Mouse (Mus musculus) forebrain, embryonic 15.5 days (tissue): Measurements from ENCODE around the gene Adam19. TPM values are rescaled to one million over a fixed set of nuclear protein-coding genes. Genes with fewer than 3 reads are reported as not detected.
"Not testable (repeated sequence)": the region's sequence is repeated elsewhere in the genome, so short reads cannot be mapped to it uniquely, and the experiment has no call there.

Experiments used
- ATAC-seq: fragments of 200-750 bp; cut with Nextera tagmentation; replicated peaks from 2 replicates; pipeline ENCODE4 v1.8.0; 2017; ENCODE audit warnings: mild to moderate bottlenecking, moderate TSS enrichment, moderate library complexity
- H3K27ac ChIP-seq: fragments of 300-500 bp; sonication (generic); replicated peaks from 2 replicates; pipeline ENCODE4 v1.5.1; 2015; ENCODE audit warnings: mild to moderate bottlenecking, inconsistent platforms
- H3K27me3 ChIP-seq: fragments of 300-500 bp; sonication (generic); 2 replicates; pipeline ENCODE4 v1.6.1; 2015; ENCODE audit warnings: inconsistent platforms
- H3K36me3 ChIP-seq: fragments of 300-500 bp; sonication (generic); 2 replicates; pipeline ENCODE4 v1.6.1; 2015; ENCODE audit warnings: mild to moderate bottlenecking, inconsistent platforms
- H3K4me1 ChIP-seq: fragments of 300-500 bp; sonication (generic); 2 replicates; pipeline ENCODE4 v1.6.1; 2015; ENCODE audit warnings: inconsistent platforms
- H3K4me2 ChIP-seq: fragments of 300-500 bp; sonication (generic); replicated peaks from 2 replicates; pipeline ENCODE4 v1.6.1; 2015; ENCODE audit warnings: mild to moderate bottlenecking, inconsistent platforms
- H3K4me3 ChIP-seq: fragments of 300-500 bp; sonication (generic); 2 replicates; pipeline ENCODE4 v1.5.1; 2015; ENCODE audit warnings: mild to moderate bottlenecking, inconsistent platforms
- H3K9ac ChIP-seq: fragments of 300-500 bp; sonication (generic); replicated peaks from 2 replicates; pipeline ENCODE4 v1.6.1; 2015; ENCODE audit warnings: mild to moderate bottlenecking, inconsistent platforms
- H3K9me3 ChIP-seq: fragments of 300-500 bp; sonication (generic); 2 replicates; pipeline ENCODE4 v1.6.1; 2016; ENCODE audit warnings: inconsistent platforms
- WGBS: fragments of 180-500 bp; shearing (Covaris S2); methylation state at CpG from one replicate; pipeline ENCODE4 v1.1.7; 2015; ENCODE audit warnings: mixed read lengths; 5-methylcytosine and 5-hydroxymethylcytosine counted together
- microRNA-seq: library from miRNA; unstranded; fragments of <30 nt; microRNA quantifications from one replicate; pipeline ENCODE4, GENCODE M21; 2016
- polyA plus RNA-seq: library from polyadenylated mRNA; unstranded; fragments of >200 nt; fragmentation: Nextera tagmentation; extraction: Ambion mirVana; gene quantifications from 2 replicates; pipeline ENCODE4 v1.2.1, GENCODE M21; 2015

Adam19 gene
- polyA plus RNA-seq, 1 experiment from 2014 or later: 8.5 TPM

DNA sequence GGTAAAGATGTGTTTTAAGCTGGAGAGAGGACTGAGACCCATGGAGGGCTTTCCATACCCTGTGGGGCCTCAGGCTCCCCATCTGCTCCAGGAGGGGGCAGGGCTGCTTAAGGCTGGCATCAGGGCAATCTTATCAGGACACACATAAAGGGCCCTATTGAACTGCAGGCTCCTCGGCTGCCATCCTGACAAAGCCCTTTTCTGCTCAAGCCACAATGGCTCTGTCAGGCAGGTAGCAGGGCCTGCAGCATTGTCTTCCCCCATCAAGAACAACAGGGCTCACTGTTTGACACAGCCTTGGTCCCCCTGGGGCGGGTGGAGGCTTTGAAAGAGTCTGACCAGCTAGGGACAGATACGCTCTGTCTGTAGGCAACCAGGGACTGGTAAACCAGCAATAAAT, 114.1 kb downstream of the Adam19 start:
- no peak for ATAC-seq
- Histone ChIP-seq H3K27ac (no peak overlapping the region), H3K4me2 (no peak overlapping the region), H3K4me1 (peaks cover 9% of the 10 kb centered on the region), H3K4me3 (no peak overlapping the region), H3K36me3 (no peaks in the 10 kb centered on the region), H3K27me3 (no peaks in the 10 kb centered on the region), H3K9me3 (no peaks in the 10 kb centered on the region), H3K9ac (no peak overlapping the region)
- WGBS: 18% methylated on average over 3 of the region's 3 CpGs

DNA sequence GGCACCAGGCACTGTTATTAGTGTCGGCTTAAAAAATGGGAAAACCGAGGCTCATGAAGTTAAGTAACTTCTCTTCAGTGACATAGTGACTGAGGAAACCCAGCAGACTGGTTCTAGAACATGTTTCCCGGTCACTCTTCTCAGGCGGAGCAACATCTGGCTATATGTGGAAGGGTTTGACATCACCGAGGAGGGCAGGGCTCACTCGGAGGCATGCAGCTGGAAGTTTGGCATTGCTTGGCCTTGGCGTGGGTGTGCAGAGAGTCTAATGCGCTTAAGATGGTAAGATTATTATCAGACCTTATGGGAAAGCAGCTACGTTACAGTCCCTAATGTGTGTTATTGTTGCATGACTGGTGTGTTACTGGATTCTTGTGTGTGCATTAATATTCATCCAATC, 116.3 kb downstream of the Adam19 start:
- Histone ChIP-seq H3K4me3 (no peak overlapping the region), H3K27ac (no peak overlapping the region), H3K36me3 (no peaks in the 10 kb centered on the region), H3K27me3 (no peaks in the 10 kb centered on the region), H3K4me1 (no peaks in the 10 kb centered on the region), H3K4me2 (no peak overlapping the region), H3K9ac (no peak overlapping the region), H3K9me3 (no peaks in the 10 kb centered on the region)
- no peak for ATAC-seq
- WGBS: 94% methylated on average over 9 of the region's 9 CpGs

DNA sequence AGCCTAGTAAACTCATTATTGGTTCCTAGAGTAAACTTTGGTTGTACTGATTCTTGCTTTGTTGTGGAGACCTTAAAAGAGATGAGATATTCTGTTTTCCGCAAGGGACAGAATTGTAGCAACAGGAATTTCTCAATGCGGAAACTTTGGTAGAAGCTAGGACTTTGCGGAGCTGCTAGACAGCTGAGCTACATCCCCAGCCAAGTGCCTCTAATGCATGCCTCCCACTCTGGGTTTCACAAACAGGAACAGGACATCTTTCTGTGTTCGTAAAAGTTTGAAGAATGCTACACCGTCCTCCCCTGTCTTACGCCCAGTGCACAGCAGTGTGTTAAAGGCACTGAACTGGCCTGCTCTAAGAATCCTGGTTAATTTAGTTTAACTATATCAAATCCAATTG, 120.4 kb downstream of the Adam19 start:
- Histone ChIP-seq H3K4me3 (no peak overlapping the region), H3K36me3 (no peaks in the 10 kb centered on the region), H3K4me2 (no peak overlapping the region), H3K27ac (no peak overlapping the region), H3K9ac (no peak overlapping the region), H3K27me3 (no peaks in the 10 kb centered on the region), H3K4me1 (no peaks in the 10 kb centered on the region), H3K9me3 (no peaks in the 10 kb centered on the region)
- WGBS: 91% methylated on average over 6 of the region's 6 CpGs
- no peak for ATAC-seq

DNA sequence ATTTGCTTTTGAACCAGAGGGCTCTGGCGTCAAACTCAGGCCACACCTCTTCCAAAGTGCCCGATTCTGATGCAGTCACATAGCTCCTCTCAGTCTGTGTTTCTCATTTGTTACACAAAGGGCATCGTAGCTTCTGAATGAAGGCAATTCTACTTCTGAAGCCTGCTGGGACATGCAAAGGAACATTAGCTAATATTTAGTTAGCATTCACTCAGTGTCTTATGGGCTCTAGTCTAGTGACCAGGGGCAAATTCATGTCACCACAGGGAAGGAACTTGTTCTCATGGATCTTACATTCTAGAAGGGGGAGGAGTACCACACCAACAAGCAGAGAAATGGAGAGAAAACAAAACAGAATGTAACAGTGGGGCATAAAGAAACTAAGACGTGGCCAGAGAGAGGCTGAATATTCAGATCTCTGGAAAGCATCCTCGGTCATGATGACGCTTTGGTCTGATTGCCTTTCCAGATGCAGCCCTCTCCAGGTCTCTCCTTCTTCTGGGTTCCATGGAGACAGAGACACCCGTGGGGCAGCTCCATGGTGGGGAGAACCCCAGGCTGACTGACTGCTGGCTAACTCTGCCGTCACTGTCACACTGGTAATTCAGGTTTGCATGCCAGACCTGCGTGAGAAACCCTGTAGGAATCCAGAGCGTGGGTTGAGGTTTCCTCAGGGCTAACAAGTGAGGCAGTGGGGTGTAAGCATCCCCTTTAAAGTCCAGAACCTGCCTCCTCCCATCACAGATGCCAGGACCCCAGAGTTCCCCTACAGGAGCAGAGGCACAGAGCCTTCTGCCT, 121.7 kb downstream of the Adam19 start:
- ATAC-seq: no peak
- Histone ChIP-seq H3K9ac (no peak overlapping the region), H3K36me3 (no peaks in the 10 kb centered on the region), H3K27ac (no peak overlapping the region), H3K4me1 (no peaks in the 10 kb centered on the region), H3K4me3 (no peak overlapping the region), H3K9me3 (no peaks in the 10 kb centered on the region), H3K4me2 (no peak overlapping the region), H3K27me3 (no peaks in the 10 kb centered on the region)
- WGBS: 77% methylated on average over 10 of the region's 10 CpGs

DNA sequence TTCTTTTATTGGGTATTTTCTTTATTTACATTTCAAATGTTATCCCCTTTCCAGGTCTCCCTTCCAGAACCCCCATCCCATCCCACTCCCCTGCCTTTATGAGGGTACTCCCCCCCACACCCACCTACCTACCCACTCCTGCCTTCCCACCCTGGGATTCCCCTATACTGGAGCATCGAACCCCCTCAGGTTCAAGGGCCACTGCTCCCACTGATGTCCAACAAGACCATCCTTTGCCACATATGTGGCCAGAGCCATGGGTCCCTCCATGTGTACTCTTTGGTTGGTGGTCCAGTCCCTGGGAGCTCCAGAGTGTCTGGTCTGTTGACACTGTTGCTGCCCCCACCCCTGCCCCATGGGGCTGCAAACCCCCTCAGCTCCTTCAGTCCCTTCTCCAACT, 126.2 kb downstream of the Adam19 start:
- H3K4me1 ChIP-seq, H3K9me3 ChIP-seq, H3K27ac ChIP-seq, H3K4me2 ChIP-seq, ATAC-seq, H3K9ac ChIP-seq, H3K27me3 ChIP-seq, H3K36me3 ChIP-seq, H3K4me3 ChIP-seq: not testable (repeated sequence)
- WGBS: 93% methylated on average over 1 of the region's 1 CpGs

DNA sequence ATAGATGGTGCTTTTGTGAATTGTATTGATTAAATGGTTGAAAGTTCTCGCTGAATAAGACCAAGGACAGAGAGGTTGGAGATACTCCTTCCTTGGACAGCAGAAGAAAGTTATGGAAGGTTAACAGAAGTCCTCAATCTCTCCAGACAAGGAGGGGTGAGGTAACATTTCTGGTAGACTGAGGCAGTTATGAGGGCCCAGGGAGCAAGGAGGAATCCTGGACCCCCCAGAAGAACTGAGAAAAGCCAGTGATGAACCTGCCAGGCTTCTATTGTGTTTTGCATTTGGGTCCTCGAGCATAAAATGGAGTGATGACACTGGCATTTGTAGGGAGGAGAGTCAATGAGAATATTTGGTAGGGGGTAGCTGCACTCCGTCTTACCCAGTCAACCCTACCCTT, 129.2 kb downstream of the Adam19 start:
- ATAC-seq: no peak

DNA sequence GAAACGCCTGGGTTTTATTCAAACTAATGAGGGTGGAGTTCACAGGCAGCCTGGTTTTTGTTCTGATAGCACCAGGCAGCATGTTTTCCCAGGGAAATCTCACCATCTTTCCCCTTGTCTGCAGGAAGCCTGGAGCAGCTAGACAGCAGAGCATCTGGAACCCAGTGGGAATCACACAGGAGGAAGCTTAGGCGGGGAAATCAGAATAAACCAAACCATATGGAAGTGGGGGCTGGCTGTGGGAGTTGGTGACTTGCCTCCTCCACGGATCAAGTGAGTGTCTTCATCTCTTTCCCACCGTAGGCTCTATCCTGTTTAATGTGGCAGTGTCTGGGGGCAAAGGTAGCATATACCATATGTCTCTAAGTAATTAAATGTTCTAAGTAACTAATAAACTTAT, 129.7 kb downstream of the Adam19 start:
- Histone ChIP-seq H3K27me3 (no peaks in the 10 kb centered on the region), H3K9ac (no peak overlapping the region), H3K4me3 (no peak overlapping the region), H3K36me3 (no peaks in the 10 kb centered on the region), H3K27ac (no peak overlapping the region; the same call in 1 of the 2 replicates), H3K9me3 (no peaks in the 10 kb centered on the region), H3K4me2 (no peak overlapping the region), H3K4me1 (no peaks in the 10 kb centered on the region)
- ATAC-seq: no peak
- 34% methylated on average over 4 of the region's 4 CpGs for WGBS

More for the DNA sequence above, 129.2 kb downstream of the Adam19 start:
- Histone ChIP-seq H3K36me3 (no peaks in the 10 kb centered on the region), H3K27ac (no peak overlapping the region; the same call in 1 of the 2 replicates), H3K9me3 (no peaks in the 10 kb centered on the region), H3K4me3 (no peak overlapping the region), H3K4me2 (no peak overlapping the region), H3K4me1 (no peaks in the 10 kb centered on the region), H3K9ac (no peak overlapping the region), H3K27me3 (no peaks in the 10 kb centered on the region)
- WGBS: 70% methylated on average over 3 of the region's 3 CpGs

DNA sequence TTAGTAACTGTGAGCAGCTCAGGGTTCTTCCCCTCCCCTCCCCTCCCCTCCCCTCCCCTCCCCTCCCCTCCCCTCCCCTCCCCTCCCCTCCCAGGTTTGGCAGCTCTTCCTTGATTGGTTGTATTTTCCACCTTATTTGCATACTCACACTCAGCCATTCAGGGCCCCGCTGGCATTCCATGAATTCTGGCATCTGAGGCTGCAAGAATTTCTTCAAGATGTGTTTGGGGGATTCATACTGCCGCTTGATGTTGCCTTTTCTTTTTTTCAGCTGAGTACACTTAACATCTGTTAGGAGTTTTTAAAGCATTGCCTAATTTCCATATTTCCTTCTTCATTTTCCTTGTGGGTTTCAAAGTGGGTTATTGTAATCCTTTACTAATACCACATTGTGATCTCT, 132.5 kb downstream of the Adam19 start:
- WGBS: 44% methylated on average over 2 of the region's 2 CpGs
- ATAC-seq: no peak
- no peak overlapping the region for H3K4me3 ChIP-seq
- H3K9me3 ChIP-seq: no peaks in the 10 kb centered on the region
- H3K27me3 ChIP-seq: no peaks in the 10 kb centered on the region
- H3K4me2 ChIP-seq: no peak overlapping the region
- H3K36me3 ChIP-seq: peaks cover 5% of the 10 kb centered on the region
- no peak overlapping the region for H3K27ac ChIP-seq
- no peak overlapping the region for H3K9ac ChIP-seq
- no peaks in the 10 kb centered on the region for H3K4me1 ChIP-seq

DNA sequence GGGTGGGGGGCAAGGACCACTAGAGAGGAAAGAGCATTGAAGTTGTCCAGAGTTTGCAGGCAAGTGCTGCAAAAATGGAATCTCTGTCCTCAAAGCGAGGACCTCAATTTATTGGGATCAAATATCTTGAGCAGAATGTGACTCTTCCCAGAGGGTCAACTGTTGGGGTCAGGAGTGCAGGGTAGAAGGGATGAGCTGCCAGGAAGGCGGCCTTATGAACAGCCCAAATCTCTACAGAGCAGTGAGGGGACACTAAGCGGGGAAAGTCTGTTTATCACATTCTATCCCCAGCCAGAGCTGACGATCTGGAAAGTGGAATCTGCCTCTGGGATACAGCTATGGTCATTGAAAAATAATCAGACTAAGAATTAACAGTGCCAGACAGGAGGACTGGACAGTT, 138.4 kb downstream of the Adam19 start:
- no peak for ATAC-seq
- H3K9ac ChIP-seq: no peak overlapping the region
- H3K36me3 ChIP-seq: peaks cover 49% of the 10 kb centered on the region
- no peaks in the 10 kb centered on the region for H3K9me3 ChIP-seq
- H3K27ac ChIP-seq: no peak overlapping the region
- 95% methylated on average over 4 of the region's 4 CpGs for WGBS
- no peaks in the 10 kb centered on the region for H3K27me3 ChIP-seq
- no peaks in the 10 kb centered on the region for H3K4me1 ChIP-seq
- no peak overlapping the region for H3K4me3 ChIP-seq
- no peak overlapping the region for H3K4me2 ChIP-seq

Small RNAs within 50 kb of the gene (microRNA-seq; reads per million reads assigned to microRNA genes)
- gene Mir7239 (not detected), gene Mir8100 (not detected)

Other genes with a start within 250 kb of the Adam19 start
- 47.4 and 51.1 TPM in 2 replicates for gene Clint1, start 203.9 kb upstream of the Adam19 start, polyA plus RNA-seq
- gene Lsm11, start 111.1 kb upstream of the Adam19 start, polyA plus RNA-seq: 13.1 and 13.3 TPM in 2 replicates
- gene Thg1l, start 100.5 kb upstream of the Adam19 start, polyA plus RNA-seq: 9.2 and 10.2 TPM in 2 replicates
- 0.17 and 0.18 TPM in 2 replicates for gene Sox30, start 75.7 kb upstream of the Adam19 start, polyA plus RNA-seq
- gene Gm12166, start 3.7 kb upstream of the Adam19 start, polyA plus RNA-seq: 5.3 and 6.5 TPM in 2 replicates
- gene Nipal4, start 110.5 kb downstream of the Adam19 start, polyA plus RNA-seq: 0.22 and 0.23 TPM in 2 replicates
- 3.5 and 3.9 TPM in 2 replicates for gene Fndc9, start 179.5 kb downstream of the Adam19 start, polyA plus RNA-seq